Mouse (Mus musculus): ENCODE results near the gene Usp2.

- TF ChIP-seq GATA1 (IDR thresholded peaks at IDR 0.05; ENCODE audit: borderline replicate concordance, low read length) (no peak), FLI1 (IDR thresholded peaks at IDR 0.05; ENCODE audit: low read length) (no peak)
Measured at GRCm38 (mm10) chr9:44131276-44131590, 64.4 kb downstream of the Usp2 start.
